17 mouse cellular contexts compared by ENCODE assay signal in genomic region chr11:19922208-19922607, GRCm38 (mm10).
"Had no signal": no experiment of that assay in that cellular context is flagged by ENCODE, and none has a peak within 500 bp of the region (broad histone marks: within the 10 kb centered on the region; RNA-seq: fewer than 3 reads in every experiment).

No protein-coding gene starts in this region.

- H3K27me3 ChIP-seq: neural tube, embryonic 12.5 days; neural tube, embryonic 13.5 days; neural tube, embryonic 15.5 days; stomach, embryonic 15.5 days had no signal

- H3K4me3 ChIP-seq: neural tube, embryonic 12.5 days; neural tube, embryonic 13.5 days; neural tube, embryonic 15.5 days; stomach, embryonic 15.5 days had no signal

- H3K4me2 ChIP-seq: neural tube, embryonic 12.5 days; neural tube, embryonic 13.5 days; neural tube, embryonic 15.5 days; stomach, embryonic 15.5 days had no signal

- H3K36me3 ChIP-seq: neural tube, embryonic 12.5 days; neural tube, embryonic 13.5 days; neural tube, embryonic 15.5 days; stomach, embryonic 15.5 days had no signal

- H3K27ac ChIP-seq: neural tube, embryonic 12.5 days; neural tube, embryonic 13.5 days; neural tube, embryonic 15.5 days; stomach, embryonic 15.5 days; stomach, postnatal 0 days had no signal

- DNase-seq: retina, postnatal 1 day; right cerebral cortex, adult 18-20 months; right cerebral cortex, postnatal 14 days; right cerebral cortex, postnatal 25 days; right cerebral cortex, postnatal 4 days; spleen, adult 18-20 months; thymus, adult 18-20 months; thymus, adult 2 months; thymus, postnatal 14 days; thymus, postnatal 25 days; thymus, postnatal 36 days; thymus, postnatal 4 days had no signal

- H3K9me3 ChIP-seq: neural tube, embryonic 12.5 days; neural tube, embryonic 13.5 days; neural tube, embryonic 15.5 days; stomach, embryonic 15.5 days had no signal

- H3K9ac ChIP-seq: neural tube, embryonic 12.5 days; neural tube, embryonic 13.5 days; neural tube, embryonic 15.5 days; stomach, embryonic 15.5 days had no signal
